Mouse (Mus musculus): ENCODE data around the gene Zbtb12. TPM values are rescaled to one million over a fixed set of nuclear protein-coding genes. Genes with fewer than 3 reads are reported as not detected.

Zbtb12 gene
- polyA plus RNA-seq, 2 experiments from 2014 or later = not detected

Other genes with a start within 250 kb of the Zbtb12 start
- gene Prrt1, start 249.9 kb upstream of the Zbtb12 start, polyA plus RNA-seq (2017; shearing (Covaris generic)) = 1 to 10 TPM in 1 of 2 experiments, under 1 TPM in 1; 0.34 to 1.4 TPM
- gene Fkbpl, start 234.7 kb upstream of the Zbtb12 start, polyA plus RNA-seq (2017; shearing (Covaris generic)) = 1 to 10 TPM; 3.5 to 5.4 TPM
- gene Atf6b, start 232.3 kb upstream of the Zbtb12 start, polyA plus RNA-seq (2017; shearing (Covaris generic)) = 10 to 100 TPM; 15.6 to 26.7 TPM
- gene Tnxb, start 208.9 kb upstream of the Zbtb12 start, polyA plus RNA-seq (2017; shearing (Covaris generic)) = not detected
- gene C4b, start 135.6 kb upstream of the Zbtb12 start, polyA plus RNA-seq (2017; shearing (Covaris generic)) = not detected
- gene Cyp21a1, start 74.9 kb upstream of the Zbtb12 start, polyA plus RNA-seq (2017; shearing (Covaris generic)) = not detected
- 10 to 100 TPM; 37.3 to 51.6 TPM for gene Stk19, start 42.5 kb upstream of the Zbtb12 start, polyA plus RNA-seq (2017; shearing (Covaris generic))
- 10 to 100 TPM; 19.8 to 28.0 TPM for gene Dxo, start 42.5 kb upstream of the Zbtb12 start, polyA plus RNA-seq (2017; shearing (Covaris generic))
- 10 to 100 TPM; 26.0 to 38.5 TPM for gene Skiv2l, start 29.3 kb upstream of the Zbtb12 start, polyA plus RNA-seq (2017; shearing (Covaris generic))
- gene Nelfe, start 29.1 kb upstream of the Zbtb12 start, polyA plus RNA-seq (2017; shearing (Covaris generic)) = 10 to 100 TPM; 45.4 to 53.4 TPM
- gene Cfb, start 17.0 kb upstream of the Zbtb12 start, polyA plus RNA-seq (2017; shearing (Covaris generic)) = under 1 TPM; 0.79 to 0.83 TPM
- not detected for gene Gm20547, start 2.6 kb downstream of the Zbtb12 start, polyA plus RNA-seq (2017; shearing (Covaris generic))
- gene C2, start 18.8 kb downstream of the Zbtb12 start, polyA plus RNA-seq (2017; shearing (Covaris generic)) = under 1 TPM in 1 of 2 experiments, not detected in 1; 0.73 TPM
- gene Ehmt2, start 19.0 kb downstream of the Zbtb12 start, polyA plus RNA-seq (2017; shearing (Covaris generic)) = 10 to 100 TPM; 32.8 to 37.0 TPM
- not detected for gene Slc44a4, start 35.0 kb downstream of the Zbtb12 start, polyA plus RNA-seq (2017; shearing (Covaris generic))
- 10 to 100 TPM; 18.6 to 19.9 TPM for gene Neu1, start 51.8 kb downstream of the Zbtb12 start, polyA plus RNA-seq (2017; shearing (Covaris generic))
- 1 to 10 TPM in 1 of 2 experiments, not detected in 1; 7.0 TPM for gene Hspa1b, start 79.8 kb downstream of the Zbtb12 start, polyA plus RNA-seq (2017; shearing (Covaris generic))
- gene Gm20481, start 90.4 kb downstream of the Zbtb12 start, polyA plus RNA-seq (2017; shearing (Covaris generic)) = not detected
- gene Hspa1a, start 92.7 kb downstream of the Zbtb12 start, polyA plus RNA-seq (2017; shearing (Covaris generic)) = 1 to 10 TPM in 1 of 2 experiments, under 1 TPM in 1; 0.17 to 5.1 TPM
- gene Hspa1l, start 93.2 kb downstream of the Zbtb12 start, polyA plus RNA-seq (2017; shearing (Covaris generic)) = under 1 TPM in 1 of 2 experiments, not detected in 1; 0.46 TPM
- gene Lsm2, start 102.4 kb downstream of the Zbtb12 start, polyA plus RNA-seq (2017; shearing (Covaris generic)) = 10 to 100 TPM; 45.5 to 61.3 TPM
- 10 to 100 TPM; 28.5 to 29.1 TPM for gene Vars, start 121.5 kb downstream of the Zbtb12 start, polyA plus RNA-seq (2017; shearing (Covaris generic))
- gene Vwa7, start 137.1 kb downstream of the Zbtb12 start, polyA plus RNA-seq (2017; shearing (Covaris generic)) = under 1 TPM; 0.11 to 0.12 TPM
- 1 to 10 TPM; 1.8 to 2.1 TPM for gene Sapcd1, start 148.5 kb downstream of the Zbtb12 start, polyA plus RNA-seq (2017; shearing (Covaris generic))
- gene Msh5, start 167.3 kb downstream of the Zbtb12 start, polyA plus RNA-seq (2017; shearing (Covaris generic)) = 1 to 10 TPM; 1.3 to 1.6 TPM
- 100 to 1,000 TPM; 464 to 670 TPM for gene Clic1, start 170.5 kb downstream of the Zbtb12 start, polyA plus RNA-seq (2017; shearing (Covaris generic))
- gene Ddah2, start 179.6 kb downstream of the Zbtb12 start, polyA plus RNA-seq (2017; shearing (Covaris generic)) = 1 to 10 TPM in 1 of 2 experiments, under 1 TPM in 1; 0.36 to 1.8 TPM
- gene Ly6g6c, start 185.9 kb downstream of the Zbtb12 start, polyA plus RNA-seq (2017; shearing (Covaris generic)) = not detected
- gene Mpig6b, start 186.7 kb downstream of the Zbtb12 start, polyA plus RNA-seq (2017; shearing (Covaris generic)) = not detected
- not detected for gene Ly6g6e, start 197.4 kb downstream of the Zbtb12 start, polyA plus RNA-seq (2017; shearing (Covaris generic))
- not detected for gene Ly6g6d, start 198.6 kb downstream of the Zbtb12 start, polyA plus RNA-seq (2017; shearing (Covaris generic))
- gene Ly6g6f, start 206.1 kb downstream of the Zbtb12 start, polyA plus RNA-seq (2017; shearing (Covaris generic)) = under 1 TPM in 1 of 2 experiments, not detected in 1; 0.29 TPM
- 10 to 100 TPM; 18.7 to 20.6 TPM for gene Abhd16a, start 209.8 kb downstream of the Zbtb12 start, polyA plus RNA-seq (2017; shearing (Covaris generic))
- gene Ly6g5c, start 228.8 kb downstream of the Zbtb12 start, polyA plus RNA-seq (2017; shearing (Covaris generic)) = not detected
- gene Ly6g5b, start 235.9 kb downstream of the Zbtb12 start, polyA plus RNA-seq (2017; shearing (Covaris generic)) = 1 to 10 TPM; 1.9 to 2.4 TPM
- 10 to 100 TPM; 60.4 to 70.2 TPM for gene Gpank1, start 242.0 kb downstream of the Zbtb12 start, polyA plus RNA-seq (2017; shearing (Covaris generic))
- 100 to 1,000 TPM; 274 to 355 TPM for gene Csnk2b, start 242.6 kb downstream of the Zbtb12 start, polyA plus RNA-seq (2017; shearing (Covaris generic))
- gene D17H6S53E, start 246.9 kb downstream of the Zbtb12 start, polyA plus RNA-seq (2017; shearing (Covaris generic)) = 10 to 100 TPM; 22.6 to 26.3 TPM